Mouse (Mus musculus) heart, adult 2 months (tissue): ENCODE data around the gene Lrrc4.

Experiments used
- CTCF ChIP-seq: fragments of 200-600 bp; IDR thresholded peaks from 2 replicates; pipeline ENCODE4 v1.8.1; 2022; ENCODE audit warnings: antibody characterized with exemption, mild to moderate bottlenecking, moderate library complexity
- EP300 ChIP-seq: fragments of 200-500 bp; IDR thresholded peaks from 2 replicates; pipeline ENCODE4 v1.6.1; 2011; ENCODE audit warnings: low read depth, low read length, control low read depth; ENCODE audit not compliant: insufficient read depth

DNA sequence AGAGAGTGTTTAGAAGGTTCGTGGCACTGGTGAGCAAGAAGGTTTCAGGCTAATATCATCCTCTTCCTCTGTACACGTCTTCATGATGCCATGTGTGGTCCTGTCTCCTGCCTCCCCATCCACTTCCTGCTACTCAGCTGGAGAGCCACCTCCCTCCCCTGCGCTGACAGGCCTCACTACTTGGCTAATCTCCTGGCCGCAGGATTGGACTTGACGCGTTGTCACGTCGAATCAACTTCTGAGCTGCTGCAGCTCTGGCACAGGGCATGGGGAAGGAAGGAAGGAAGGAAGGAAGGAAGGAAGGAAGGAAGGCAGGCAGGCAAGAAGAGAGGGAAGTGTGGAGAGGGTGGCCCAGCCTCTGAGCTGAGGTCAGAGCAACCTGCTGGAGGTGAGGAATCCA, 47.8 kb upstream of the Lrrc4 start:
- TF ChIP-seq EP300 (no peak), CTCF (no peak)
